Mouse (Mus musculus) stomach, embryonic 16.5 days (tissue): ENCODE results near the gene Nup133. TPM values are rescaled to one million over a fixed set of nuclear protein-coding genes. Genes with fewer than 3 reads are reported as not detected.
"Not testable (repeated sequence)": the region's sequence is repeated elsewhere in the genome, so short reads cannot be mapped to it uniquely, and the experiment has no call there.

ENCODE experiments used
- ATAC-seq: fragments of 200-750 bp; cut with Nextera tagmentation; 2 replicates; pipeline ENCODE4 v1.8.0; 2017; ENCODE audit warnings: moderate number of reproducible peaks, moderate TSS enrichment; ENCODE audit not compliant: insufficient read depth, low FRiP score
- H3K27ac ChIP-seq: fragments of 300-500 bp; sonication (generic); 2 replicates; pipeline ENCODE4 v1.5.1; 2014; ENCODE audit warnings: low read length
- H3K27me3 ChIP-seq: fragments of 300-500 bp; sonication (generic); 2 replicates; pipeline ENCODE4 v1.6.1; 2014; ENCODE audit warnings: low read length, control low read depth, mixed read lengths; ENCODE audit not compliant: control insufficient read depth, insufficient read depth
- H3K36me3 ChIP-seq: fragments of 300-500 bp; sonication (generic); 2 replicates; pipeline ENCODE4 v1.6.1; 2014; ENCODE audit warnings: low read length; ENCODE audit not compliant: control insufficient read depth, insufficient read depth
- H3K4me1 ChIP-seq: fragments of 300-500 bp; sonication (generic); 2 replicates; pipeline ENCODE4 v1.6.1; 2014; ENCODE audit warnings: low read length, control low read depth, mixed read lengths; ENCODE audit not compliant: control insufficient read depth, insufficient read depth
- H3K4me2 ChIP-seq: fragments of 300-500 bp; sonication (generic); 2 replicates; pipeline ENCODE4 v1.6.1; 2014; ENCODE audit warnings: low read depth, low read length, mixed read lengths
- H3K4me3 ChIP-seq: fragments of 300-500 bp; sonication (generic); replicated peaks from 2 replicates; pipeline ENCODE4 v1.5.1; 2014; ENCODE audit warnings: mild to moderate bottlenecking, low read length
- H3K9ac ChIP-seq: fragments of 300-500 bp; sonication (generic); 2 replicates; pipeline ENCODE4 v1.6.1; 2014; ENCODE audit warnings: low read length
- H3K9me3 ChIP-seq: fragments of 300-500 bp; sonication (generic); replicated peaks from 2 replicates; pipeline ENCODE4 v1.6.1; 2016; ENCODE audit warnings: low read length, control low read depth; ENCODE audit not compliant: control insufficient read depth
- WGBS: fragments of 180-500 bp; shearing (Covaris S2); extraction: QIAGEN DNeasy Blood & Tissue Kit; methylation state at CpG from one replicate; pipeline ENCODE4 v1.1.7; 2014; 5-methylcytosine and 5-hydroxymethylcytosine counted together
- polyA plus RNA-seq: library from polyadenylated mRNA; unstranded; fragments of >200 nt; fragmentation: Nextera tagmentation; extraction: Ambion mirVana; gene quantifications from 2 replicates; pipeline ENCODE4 v1.2.1, GENCODE M21; 2015

Nup133 gene
- polyA plus RNA-seq, 1 experiment from 2014 or later: 28.3 TPM

GRCm38 (mm10) chr8:123960556-123960955, 11.5 kb upstream of the Nup133 start:
- H3K4me2 ChIP-seq, ATAC-seq, H3K4me1 ChIP-seq, H3K27me3 ChIP-seq, H3K4me3 ChIP-seq, H3K9ac ChIP-seq, H3K9me3 ChIP-seq, H3K27ac ChIP-seq, H3K36me3 ChIP-seq: not testable (repeated sequence)
- 64% methylated on average over 5 of the region's 5 CpGs for WGBS

GRCm38 (mm10) chr8:123960056-123960455, 11.0 kb upstream of the Nup133 start:
- no peaks in the 10 kb centered on the region for H3K27me3 ChIP-seq
- H3K4me3 ChIP-seq: no peak overlapping the region
- H3K36me3 ChIP-seq: peaks cover 8% of the 10 kb centered on the region; the same call in 1 of the 2 replicates
- ATAC-seq: no peak
- H3K9me3 ChIP-seq: no peaks in the 10 kb centered on the region
- H3K4me1 ChIP-seq: no peaks in the 10 kb centered on the region
- H3K9ac ChIP-seq: no peak overlapping the region
- 85% methylated on average over 9 of the region's 9 CpGs for WGBS
- H3K4me2 ChIP-seq: no peak overlapping the region
- no peak overlapping the region for H3K27ac ChIP-seq

DNA sequence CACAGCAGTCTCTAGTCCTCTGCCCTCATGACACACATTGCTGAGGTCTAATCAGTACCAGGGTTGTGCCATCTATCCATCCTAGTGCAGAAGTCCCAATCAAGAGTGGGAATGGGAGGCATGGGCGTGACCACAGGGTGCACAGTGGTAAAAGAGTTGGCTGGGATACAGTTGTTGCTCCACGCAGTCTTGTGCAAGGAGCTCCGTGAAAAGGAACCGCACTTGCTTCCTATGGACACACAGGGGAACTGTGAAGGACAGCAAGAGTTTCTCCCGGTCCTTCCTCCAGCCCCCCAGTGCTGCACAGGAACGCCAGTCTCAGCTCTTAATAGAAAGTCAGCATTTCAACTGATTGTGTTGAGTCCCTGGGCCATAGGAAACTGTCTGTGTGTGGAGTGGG, 10.4 kb upstream of the Nup133 start:
- no peaks in the 10 kb centered on the region for H3K4me1 ChIP-seq
- no peak overlapping the region for H3K27ac ChIP-seq
- no peaks in the 10 kb centered on the region for H3K27me3 ChIP-seq
- ATAC-seq: no peak
- H3K36me3 ChIP-seq: peaks cover 8% of the 10 kb centered on the region; the same call in 1 of the 2 replicates
- H3K4me2 ChIP-seq: no peak overlapping the region
- H3K4me3 ChIP-seq: no peak overlapping the region
- no peaks in the 10 kb centered on the region for H3K9me3 ChIP-seq
- WGBS: 92% methylated on average over 6 of the region's 6 CpGs
- no peak overlapping the region for H3K9ac ChIP-seq

GRCm38 (mm10) chr8:123958130-123958529, 9.1 kb upstream of the Nup133 start:
- 70% methylated on average over 17 of the region's 17 CpGs for WGBS
- no peak for ATAC-seq
- H3K4me3 ChIP-seq: no peak overlapping the region

GRCm38 (mm10) chr8:123954246-123954645, 5.2 kb upstream of the Nup133 start:
- Histone ChIP-seq H3K4me1 (no peaks in the 10 kb centered on the region), H3K9me3 (no peaks in the 10 kb centered on the region), H3K4me3 (no peak overlapping the region), H3K4me2 (no peak overlapping the region), H3K36me3 (0 out of 2 replicates have a peak, but pooled peaks cover 2% of the 10 kb centered on the region), H3K27me3 (no peaks in the 10 kb centered on the region), H3K27ac (no peak overlapping the region), H3K9ac (no peak overlapping the region)
- WGBS: 93% methylated on average over 8 of the region's 8 CpGs
- ATAC-seq: no peak

More at GRCm38 (mm10) chr8:123958130-123958529, 9.1 kb upstream of the Nup133 start:
- Histone ChIP-seq H3K27me3 (no peaks in the 10 kb centered on the region), H3K36me3 (0 out of 2 replicates have a peak, but pooled peaks cover 2% of the 10 kb centered on the region), H3K27ac (no peak overlapping the region), H3K4me2 (no peak overlapping the region), H3K9me3 (no peaks in the 10 kb centered on the region), H3K4me1 (no peaks in the 10 kb centered on the region), H3K9ac (no peak overlapping the region)

DNA sequence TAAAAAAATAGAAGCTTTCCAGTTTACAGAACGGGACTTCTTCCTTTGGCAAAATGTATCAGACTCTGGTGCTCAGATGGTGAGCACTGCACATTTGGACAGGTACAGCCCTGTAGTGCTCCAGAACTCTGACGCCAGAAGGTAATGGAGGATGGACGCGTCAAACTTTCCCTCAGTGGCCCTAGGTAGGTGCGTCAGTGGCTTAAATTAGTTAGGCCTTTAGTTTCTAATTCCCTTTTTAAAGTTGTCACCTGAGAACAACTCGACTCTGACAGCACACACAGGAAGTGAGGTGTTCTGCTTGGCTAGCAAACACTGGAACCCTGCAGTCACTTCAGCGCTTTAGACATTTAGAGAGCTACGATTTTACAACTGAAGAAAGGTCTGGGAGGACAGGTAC, 4.6 kb upstream of the Nup133 start:
- Histone ChIP-seq H3K27ac (no peak overlapping the region), H3K4me2 (no peak overlapping the region), H3K27me3 (no peaks in the 10 kb centered on the region), H3K9me3 (no peaks in the 10 kb centered on the region), H3K4me1 (no peaks in the 10 kb centered on the region), H3K36me3 (0 out of 2 replicates have a peak, but pooled peaks cover 2% of the 10 kb centered on the region), H3K9ac (no peak overlapping the region), H3K4me3 (no peak overlapping the region)
- 82% methylated on average over 8 of the region's 8 CpGs for WGBS
- ATAC-seq: no peak

GRCm38 (mm10) chr8:123950077-123950802, 1.2 kb upstream of the Nup133 start:
- Histone ChIP-seq H3K27ac (peak overlapping the region; percentile 94), H3K4me1 (peaks cover 6% of the 10 kb centered on the region), H3K4me3 (peak overlapping the region; percentile 100), H3K27me3 (no peaks in the 10 kb centered on the region), H3K36me3 (no peaks in the 10 kb centered on the region), H3K4me2 (peak overlapping the region; percentile 87), H3K9me3 (no peaks in the 10 kb centered on the region), H3K9ac (peak overlapping the region; percentile 93)
- ATAC-seq: peak; percentile 22; the same call in 1 of the 2 replicates
- 32% methylated on average over 10 of the region's 10 CpGs for WGBS

DNA sequence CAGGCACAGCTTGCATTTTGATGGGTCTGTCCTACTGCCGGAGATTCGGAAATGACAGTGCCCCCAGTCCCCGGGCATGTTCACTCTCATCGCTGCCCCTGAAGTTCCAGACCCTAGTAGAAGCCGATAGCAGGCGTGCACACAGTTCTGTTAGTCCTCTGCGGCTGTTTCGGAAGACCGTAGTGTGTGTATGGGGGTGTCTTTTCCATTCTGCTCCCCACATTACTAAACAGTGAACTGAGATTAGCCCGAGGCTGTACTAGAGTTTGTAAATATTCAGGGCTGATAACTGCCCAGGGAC, 571 bp upstream of the Nup133 start:
- ATAC-seq: peak; percentile 44

DNA sequence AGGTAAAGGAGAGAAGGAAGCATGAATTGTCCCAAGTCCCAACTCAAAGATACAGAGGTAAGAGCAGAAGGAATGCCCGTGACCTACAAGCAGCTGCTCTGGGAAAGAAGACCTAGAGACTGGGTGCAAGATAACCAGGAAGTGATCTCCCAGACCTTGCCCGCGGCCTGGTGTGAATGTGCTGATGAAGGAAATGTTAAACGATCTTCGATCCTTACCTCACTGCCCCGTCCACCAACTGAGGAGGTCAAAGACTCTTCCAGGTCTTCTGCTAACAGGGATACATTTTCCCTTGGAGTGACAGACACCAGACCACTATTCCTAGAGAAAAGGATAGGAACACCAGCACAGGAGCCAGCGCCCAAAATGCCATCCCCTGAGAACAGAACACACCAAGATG, 20.0 kb downstream of the Nup133 start:
- WGBS: 92% methylated on average over 7 of the region's 7 CpGs
- no peak overlapping the region for H3K27ac ChIP-seq
- no peak overlapping the region for H3K4me2 ChIP-seq
- no peaks in the 10 kb centered on the region for H3K4me1 ChIP-seq
- H3K9me3 ChIP-seq: no peaks in the 10 kb centered on the region
- no peak for ATAC-seq
- H3K9ac ChIP-seq: no peak overlapping the region
- H3K36me3 ChIP-seq: peaks cover 23% of the 10 kb centered on the region; the same call in 1 of the 2 replicates
- H3K4me3 ChIP-seq: no peak overlapping the region
- no peaks in the 10 kb centered on the region for H3K27me3 ChIP-seq

More for the DNA sequence above, 571 bp upstream of the Nup133 start:
- under 1% methylated on average over 10 of the region's 10 CpGs for WGBS
- peak overlapping the region; percentile 87 for H3K4me2 ChIP-seq
- H3K4me1 ChIP-seq: peaks cover 6% of the 10 kb centered on the region
- peak overlapping the region; percentile 94 for H3K27ac ChIP-seq
- H3K27me3 ChIP-seq: no peaks in the 10 kb centered on the region
- H3K36me3 ChIP-seq: no peaks in the 10 kb centered on the region
- H3K4me3 ChIP-seq: peak overlapping the region; percentile 100
- H3K9me3 ChIP-seq: no peaks in the 10 kb centered on the region
- peak overlapping the region; percentile 93 for H3K9ac ChIP-seq
